Mouse (Mus musculus) c-Kit-negative CD71-positive TER-119-positive erythroid progenitor cells, embryonic 14.5 days (primary cell): ENCODE measurements at regions not wholly inside any gene's neighbourhood (a gene's known extent, or its start where the extent isn't known, plus 50 kb on each side); places are given as distances from the start of the nearest gene placed in this dataset.

Experiments
- DNase-seq: peaks from one replicate; pipeline ENCODE4 v3.0.0-alpha.2; 2013; ENCODE audit warnings: low read depth, low spot score

DNA sequence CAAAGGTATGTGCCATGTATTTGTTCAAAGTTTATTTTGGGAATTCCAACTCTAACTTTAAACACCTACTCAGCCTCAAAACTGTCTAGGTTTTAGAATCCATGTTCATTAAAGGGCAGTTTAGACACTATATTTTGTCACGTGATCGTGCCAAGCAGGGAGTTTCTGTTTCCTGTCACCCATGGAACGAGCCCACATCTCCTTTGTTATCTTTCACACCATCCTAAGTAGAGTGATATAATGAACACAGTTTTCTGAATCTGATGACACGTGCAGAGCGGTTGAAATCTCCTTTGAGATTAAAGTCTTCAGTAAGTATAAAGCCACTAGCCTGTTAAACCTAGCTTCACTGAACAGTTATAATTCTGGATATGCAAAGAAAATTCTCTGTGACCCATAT, 1066.1 kb downstream of the Gsdmc2 start:
- DNase-seq: no peak

DNA sequence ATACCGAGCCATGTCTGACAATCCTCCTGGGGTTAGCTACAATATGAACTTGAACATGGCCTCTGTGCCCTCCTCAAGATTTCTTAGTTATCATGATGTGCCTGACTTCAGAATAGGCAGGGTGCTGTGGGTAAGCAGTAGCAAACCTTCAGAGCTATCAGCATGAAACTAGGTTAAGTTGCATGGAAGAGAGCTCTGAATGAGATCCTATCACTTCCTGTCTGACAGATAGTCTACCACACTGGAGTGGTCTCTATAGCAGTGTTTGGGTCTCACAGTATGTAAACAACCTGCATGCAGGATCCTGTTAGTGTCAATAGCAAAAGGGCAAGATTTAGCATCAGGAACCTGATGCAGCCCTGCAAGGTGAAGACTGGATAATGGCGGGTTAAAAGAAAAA, 1092.3 kb downstream of the Gsdmc2 start:
- DNase-seq: no peak

DNA sequence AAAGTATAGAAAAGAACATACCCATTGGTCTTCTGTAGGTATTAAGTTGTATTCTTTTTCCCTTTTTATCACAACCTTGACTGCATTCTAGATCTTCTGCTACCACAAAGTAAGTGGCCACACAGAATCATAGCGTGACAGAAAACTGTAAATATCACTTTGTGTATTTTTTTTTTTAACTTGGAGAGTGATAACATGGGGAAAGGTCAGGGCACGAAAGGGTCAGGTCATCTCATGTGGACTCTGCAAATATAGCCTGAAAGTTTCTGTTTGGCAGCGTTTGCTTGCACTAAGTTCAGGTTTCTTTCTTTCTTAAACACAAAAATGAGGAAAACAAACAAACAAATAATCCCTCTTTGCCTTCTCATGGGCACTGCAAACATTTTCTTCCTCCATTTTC, 1101.1 kb downstream of the Gsdmc2 start:
- no peak for DNase-seq

DNA sequence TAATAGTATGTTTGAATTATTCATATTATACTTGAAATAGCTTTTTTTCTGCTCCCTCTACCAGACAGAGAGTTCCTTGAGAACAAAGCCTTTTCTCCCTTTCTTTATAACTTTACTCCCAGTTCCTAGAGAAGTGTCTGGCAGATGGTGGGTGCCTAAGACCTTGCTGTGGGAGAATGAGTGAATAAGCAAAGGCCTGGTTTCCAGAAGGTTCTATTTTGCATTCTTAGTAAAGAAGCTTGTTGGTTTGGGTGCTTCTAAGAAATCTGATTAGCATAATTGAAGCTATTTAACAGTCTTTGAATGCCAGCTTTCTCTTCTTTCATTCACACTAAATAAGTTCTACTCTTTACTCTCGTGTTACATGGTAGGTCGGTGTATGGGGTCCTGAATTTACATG, 1104.2 kb downstream of the Gsdmc2 start:
- no peak for DNase-seq

DNA sequence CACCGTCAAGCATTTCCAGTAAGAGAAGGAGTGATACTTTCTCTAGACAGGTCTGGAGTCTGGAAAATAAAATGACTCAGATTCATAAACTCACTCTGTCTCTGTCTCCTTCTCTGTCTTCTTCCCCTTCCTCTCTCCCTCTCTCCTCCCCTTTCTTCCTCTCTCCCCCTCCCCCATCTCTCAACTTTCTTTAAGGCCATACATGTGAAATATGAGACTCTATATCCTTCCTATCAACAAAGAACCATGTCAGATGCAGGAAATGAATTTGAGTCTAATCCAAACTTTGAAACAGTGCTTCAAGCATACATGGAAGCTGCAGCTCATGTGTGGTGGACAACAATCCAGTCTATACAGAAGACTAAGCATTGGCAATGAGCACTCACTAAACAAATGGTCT, 1109.6 kb downstream of the Gsdmc2 start:
- DNase-seq: no peak

DNA sequence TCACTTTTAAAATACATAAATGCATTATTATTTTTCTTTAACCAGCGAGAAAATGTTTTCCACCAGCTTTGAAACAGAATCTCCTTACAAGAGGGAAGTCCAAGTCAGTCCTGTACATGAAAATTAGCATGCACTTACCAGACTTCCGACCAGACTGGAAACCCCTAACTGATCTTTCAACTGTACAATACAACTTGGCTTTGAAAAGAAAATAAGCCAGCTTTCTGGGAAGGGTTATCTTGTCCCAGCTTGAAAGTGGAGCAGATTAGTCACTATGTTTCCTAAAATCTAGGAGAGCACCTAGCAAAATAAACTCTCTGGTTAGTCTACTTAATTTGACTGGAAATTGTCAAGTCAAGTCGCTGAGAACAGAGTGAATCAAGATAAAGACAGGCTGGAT, 1110.1 kb downstream of the Gsdmc2 start:
- DNase-seq: no peak

DNA sequence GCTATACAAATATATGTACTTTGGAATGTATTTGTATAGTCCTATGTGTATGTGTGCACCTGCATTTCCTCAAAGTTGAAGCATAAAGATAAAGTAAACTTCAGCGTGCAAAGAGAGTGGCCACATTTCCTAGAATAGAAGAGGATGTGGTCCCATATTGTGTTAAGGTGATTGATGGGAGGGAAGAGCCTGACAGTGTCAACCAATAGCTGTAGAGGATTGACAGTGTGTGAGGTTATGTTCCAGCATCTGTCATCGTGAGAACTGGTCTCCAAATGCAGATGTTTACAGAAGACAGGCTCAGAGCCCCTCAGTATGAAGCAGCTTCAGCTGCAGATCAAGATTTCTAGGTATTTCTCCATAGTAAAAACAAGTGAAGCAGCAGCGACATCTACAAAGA, 1114.5 kb downstream of the Gsdmc2 start:
- DNase-seq: no peak

DNA sequence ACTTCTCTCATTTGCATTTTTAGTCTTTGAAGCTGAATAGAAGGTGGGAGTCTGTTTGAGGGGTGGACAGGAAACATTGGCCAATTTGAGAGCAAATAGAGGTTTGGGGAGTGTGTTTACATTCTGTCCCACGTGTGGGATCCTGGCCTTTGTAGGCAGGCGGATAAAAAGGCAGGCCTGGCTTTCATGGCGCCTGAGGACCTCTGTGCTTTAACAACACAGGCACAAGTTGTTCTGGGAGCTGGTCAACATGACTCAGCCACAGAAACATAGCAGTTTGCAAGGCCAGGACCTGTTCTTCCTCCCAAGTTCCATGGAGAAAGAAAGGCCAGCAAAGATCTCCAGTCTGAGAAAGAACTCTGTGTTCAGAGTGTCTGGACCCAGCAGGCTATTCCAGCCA, 1130.7 kb downstream of the Gsdmc2 start:
- no peak for DNase-seq

DNA sequence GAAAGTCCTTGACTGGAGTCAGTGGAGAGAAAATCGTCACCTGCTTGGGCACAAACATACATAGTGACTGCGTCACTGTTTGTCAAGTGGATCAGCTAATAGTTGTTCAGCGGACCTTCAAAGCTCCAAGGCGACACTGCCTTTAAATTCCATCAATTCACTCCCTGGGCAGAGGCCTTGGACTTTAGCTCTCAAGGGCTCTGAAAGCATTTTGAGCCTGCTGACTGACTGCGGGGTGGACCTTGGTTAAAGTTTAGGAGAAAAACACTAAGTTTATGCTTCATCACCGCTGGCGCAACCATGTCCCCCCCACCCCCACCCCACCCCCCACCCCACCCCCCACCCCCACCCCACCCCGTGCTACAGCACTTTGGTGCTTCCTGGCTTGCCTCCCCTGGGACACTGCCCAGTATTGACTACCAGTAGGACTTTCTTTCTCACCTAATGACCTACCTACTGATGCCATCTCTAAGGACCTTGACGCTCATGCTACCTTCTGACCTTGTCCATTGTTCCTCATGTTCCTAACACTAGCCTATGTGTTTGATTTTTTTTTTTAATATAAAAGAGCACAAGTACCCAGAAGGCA, 1132.3 kb downstream of the Gsdmc2 start:
- no peak for DNase-seq

DNA sequence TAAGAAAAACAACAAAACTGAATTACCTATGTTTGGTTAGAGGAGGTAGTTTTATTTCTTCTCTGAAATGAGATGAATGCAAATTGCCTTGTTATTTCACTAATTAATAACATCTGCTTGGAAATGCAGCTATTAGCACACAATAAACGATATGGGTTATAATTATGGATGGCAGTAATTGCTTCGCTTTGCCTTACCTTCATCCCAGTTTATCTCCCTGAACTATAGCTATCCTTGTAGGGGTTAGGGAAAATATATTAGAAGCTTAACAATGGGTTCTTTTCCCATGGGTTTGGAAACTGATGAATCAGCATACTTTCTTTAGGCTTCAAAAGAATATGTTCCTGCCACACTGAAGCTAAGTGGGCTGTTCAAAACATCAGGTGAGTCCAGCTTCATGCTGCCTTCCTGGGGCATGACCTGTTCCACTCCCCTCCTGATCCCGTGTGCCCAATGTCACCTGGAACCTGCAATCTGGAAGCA, 1132.9 kb downstream of the Gsdmc2 start:
- DNase-seq: no peak

DNA sequence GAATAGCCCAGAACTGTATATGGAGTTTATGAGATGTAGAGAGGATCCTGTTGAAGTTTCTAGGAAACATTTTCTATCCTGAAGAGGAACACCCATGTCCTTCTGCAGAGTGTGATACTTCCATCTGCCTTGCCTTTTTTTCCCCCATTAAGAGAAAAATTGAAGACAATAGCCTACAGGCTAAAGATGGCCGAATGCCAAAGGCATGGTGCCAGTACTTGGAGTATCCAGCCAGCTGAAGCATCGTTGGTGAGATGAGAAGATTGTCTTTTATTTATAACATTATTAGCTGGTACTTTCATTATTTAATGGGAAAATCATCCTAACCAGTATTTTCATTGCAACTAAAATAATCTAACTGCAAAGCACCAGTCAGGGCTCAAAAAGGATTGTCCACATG, 1135.4 kb downstream of the Gsdmc2 start:
- DNase-seq: no peak

DNA sequence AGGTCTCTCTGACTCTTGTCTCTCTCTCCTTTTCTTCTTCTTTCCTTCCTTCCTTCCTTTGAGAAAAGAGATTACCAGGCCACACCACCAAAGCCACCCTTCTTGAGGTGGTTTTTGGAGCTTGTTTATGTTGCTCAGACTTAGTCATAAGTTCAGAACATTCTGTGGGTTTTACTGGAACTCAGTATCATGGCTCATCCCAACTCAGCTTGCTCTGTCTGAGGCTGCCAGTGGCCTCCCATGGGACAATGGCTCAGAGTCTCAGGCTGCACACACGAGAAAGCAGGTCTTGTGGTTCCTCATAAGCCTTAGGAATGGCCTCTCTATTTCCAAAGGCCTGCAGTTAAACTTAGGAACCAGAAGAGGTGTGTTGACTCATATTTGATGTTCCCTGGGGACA, 1146.4 kb downstream of the Gsdmc2 start:
- no peak for DNase-seq

DNA sequence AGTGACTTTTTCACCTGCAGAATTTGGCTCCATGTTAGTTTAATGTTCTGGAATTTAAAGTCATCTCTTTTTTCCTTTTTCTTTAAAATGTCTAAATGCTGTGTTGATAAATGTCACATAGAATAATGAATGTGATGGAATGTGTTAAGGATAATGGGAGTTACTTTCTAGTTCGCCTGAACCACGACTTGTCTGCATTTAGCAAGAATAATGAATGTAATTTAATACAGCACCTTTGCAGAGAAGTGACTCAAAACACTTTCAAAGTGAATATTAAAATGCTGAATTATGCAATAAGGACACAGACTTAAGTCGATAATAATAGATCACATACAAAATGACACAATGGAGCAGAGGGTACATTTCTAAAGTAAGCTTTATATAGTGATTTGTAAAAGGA, 1150.2 kb downstream of the Gsdmc2 start:
- no peak for DNase-seq

DNA sequence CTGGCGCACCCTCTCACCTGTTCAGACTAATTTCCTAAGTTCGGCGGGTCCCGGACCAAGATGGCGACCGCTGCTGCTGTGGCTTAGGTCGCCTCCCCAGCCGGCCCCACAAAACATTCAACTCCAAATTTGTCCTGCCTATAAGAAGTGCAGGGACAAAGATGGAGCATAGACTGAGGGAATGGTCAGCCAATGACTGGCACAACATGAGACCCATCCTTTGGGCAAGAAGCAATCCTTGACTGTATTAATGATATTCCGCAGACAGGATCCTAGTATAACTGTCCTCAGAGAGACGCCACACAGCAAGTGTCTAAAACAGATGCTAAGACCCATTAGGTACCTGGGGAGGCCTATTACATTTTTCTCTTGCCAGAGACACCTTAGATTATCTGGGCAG, 1151.3 kb downstream of the Gsdmc2 start:
- no peak for DNase-seq

DNA sequence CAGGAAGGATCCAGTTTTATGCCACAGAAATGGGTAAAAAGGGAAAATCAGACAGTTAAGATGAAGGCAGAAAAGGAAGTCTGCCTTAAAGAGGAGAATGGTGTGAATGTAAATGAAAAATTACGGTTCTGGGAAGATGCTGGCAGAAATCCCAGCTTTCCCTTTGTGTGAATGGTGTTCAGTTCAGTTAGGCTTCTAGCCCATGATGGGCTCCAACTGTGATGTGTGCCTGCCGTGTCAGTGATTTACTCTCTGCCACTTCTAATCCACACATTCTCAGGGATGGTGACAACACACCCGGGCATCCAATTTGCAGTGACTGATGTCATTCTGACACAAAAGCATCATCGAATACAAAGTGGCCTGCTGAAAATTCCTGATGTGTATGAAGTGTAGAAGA, 1171.6 kb downstream of the Gsdmc2 start:
- no peak for DNase-seq

DNA sequence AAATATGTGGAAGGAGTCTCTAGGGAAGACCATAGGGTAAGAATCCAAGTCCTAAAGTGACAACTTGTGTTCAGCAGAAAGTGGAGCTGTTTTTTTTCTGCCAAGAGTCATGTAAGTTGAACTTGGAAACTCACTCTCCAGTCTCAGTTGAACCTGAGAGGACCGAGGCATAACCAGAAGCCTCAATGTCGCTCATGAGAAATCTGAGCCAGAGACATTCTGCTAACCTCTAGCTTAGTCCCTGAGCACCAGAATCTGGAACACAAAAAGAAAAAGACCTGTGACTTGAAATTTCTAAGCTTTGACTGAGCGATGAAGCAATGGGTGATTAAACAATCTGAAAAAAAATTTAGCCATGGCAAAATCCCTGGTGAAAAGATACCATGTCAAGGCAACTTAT, 1175.0 kb downstream of the Gsdmc2 start:
- DNase-seq: no peak

DNA sequence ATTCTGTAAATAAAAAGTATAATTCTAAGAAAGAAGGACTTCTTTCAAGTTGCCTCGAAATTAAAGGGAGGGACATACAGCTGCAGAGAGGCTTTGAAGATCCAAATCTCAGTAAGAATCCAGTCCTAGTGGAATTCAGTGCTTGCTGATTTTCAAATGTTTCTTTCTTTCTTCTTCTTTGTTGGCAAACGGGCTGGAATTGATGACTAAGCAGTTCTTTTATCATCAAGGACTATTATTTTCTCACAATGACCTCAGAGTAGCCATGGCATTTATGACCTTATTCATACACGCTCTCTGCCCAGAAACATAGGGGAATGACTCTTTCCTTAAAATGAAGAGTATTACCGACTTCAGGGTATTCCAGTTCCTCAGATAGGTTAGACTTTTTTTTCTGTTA, 1185.9 kb downstream of the Gsdmc2 start:
- no peak for DNase-seq

DNA sequence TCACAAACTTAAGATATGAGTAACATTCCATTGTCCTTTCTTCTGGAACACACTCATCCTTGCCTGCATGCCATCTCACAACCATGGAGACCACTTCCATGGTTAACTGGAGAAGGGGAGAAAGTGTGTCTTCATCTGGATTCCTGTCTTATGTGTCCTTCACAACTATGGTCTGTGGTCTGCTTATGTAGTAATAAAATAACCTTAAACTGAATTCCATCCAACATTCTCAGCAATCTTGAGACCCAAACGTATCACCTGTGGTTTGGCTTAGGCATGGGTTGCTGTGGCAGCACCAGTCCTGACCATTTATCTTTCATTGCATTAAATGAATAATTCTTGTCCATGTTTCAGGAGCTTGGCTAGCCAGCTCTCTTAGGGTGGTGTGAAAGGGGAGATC, 1186.3 kb downstream of the Gsdmc2 start:
- DNase-seq: no peak

DNA sequence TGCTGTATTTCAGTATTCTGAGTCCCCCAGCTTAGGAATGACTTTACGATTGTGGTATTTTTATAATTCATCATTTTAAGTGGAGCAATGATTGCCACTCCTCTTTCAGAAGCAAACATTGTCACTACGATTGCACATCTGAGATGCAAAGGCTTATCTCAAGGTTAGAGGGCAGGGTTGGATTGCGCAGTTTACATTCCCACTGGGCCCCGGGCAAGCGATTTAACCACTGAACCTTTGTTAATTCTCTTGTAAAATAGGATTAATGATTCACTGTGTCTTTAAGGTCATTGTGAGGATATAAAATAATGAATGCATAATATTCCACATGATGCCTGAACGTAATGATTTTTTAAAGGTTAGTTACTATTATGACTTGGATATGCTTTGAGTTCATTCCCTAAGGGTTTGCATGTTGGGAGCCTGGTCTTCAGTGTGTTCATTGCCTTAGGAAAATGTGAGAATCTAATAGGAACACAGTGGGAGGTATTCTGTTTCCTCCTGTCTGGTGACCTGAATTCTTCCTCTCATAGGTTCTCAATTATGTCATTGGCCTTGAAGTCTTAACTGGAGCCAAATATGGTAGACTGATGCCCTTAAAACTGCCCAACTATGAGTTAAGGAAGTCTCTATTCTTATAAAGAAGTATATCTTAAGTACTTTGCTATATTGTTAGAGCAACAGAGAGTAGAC, 1198.4 kb downstream of the Gsdmc2 start:
- DNase-seq: no peak

DNA sequence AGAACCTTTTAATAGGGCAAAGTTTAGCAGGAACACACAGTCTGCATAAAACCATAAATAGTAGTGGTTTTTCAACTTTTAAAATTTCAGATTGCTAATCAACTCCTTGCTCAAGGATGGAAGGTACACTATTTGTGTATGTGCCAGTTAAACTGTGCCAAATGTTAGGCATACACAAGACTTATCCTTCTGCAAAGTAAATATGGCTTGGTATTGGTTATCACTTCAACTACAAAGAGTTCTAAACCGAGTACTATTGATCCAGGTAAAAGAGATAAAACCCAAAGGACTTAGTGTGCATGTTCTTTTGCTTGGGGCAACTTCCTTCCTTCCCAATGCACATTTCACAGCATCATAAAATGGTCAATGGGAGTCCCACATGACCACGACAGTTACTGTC, 1200.2 kb downstream of the Gsdmc2 start:
- no peak for DNase-seq

DNA sequence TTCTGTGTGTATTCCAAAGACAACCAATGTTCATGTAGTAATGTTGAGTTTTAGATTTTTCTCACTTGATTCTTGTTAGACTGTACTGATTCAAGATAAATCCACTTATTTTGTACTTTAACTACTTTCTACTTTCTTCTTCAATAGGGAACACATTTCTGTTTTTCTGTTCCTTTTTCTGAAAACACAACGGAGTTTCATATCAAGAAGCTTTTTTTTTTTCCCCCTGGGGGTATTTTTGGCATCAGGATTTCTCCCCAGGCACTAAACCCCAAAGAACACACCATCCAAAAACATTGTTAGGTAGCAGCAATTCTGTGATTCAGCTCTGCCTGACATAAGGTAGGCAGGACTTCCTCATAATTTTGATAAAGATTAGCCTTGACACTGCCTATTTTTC, 1200.7 kb downstream of the Gsdmc2 start:
- no peak for DNase-seq

DNA sequence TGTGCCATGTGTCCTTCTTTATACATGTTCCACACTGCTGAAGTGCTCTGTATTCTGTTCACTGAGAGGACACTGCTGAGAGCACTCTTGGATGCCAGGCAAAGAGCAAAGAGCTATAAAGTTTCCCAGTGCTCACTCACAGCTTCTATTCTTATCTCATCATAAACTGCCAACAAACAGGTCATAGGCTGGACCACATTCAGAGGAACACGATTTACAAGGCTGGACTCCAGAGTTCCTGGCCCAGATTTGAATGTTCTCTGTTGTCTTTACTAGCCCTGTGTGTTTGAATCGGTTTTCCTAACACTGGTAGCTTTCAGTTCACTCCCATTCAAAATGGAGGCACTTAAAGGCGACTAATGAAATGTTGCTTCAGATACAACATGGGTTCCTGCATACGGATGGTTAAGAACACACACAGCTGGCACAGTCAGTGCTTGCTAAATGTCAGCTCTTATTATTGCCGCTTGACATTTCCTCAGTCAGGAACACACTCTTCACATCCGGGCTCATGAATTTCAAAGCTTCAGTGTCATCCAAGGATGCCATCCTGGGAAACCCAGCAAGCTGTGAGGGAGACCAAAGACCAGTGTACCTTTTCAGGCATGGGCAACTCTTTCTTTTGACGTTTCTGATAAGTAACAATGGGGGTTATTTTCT, 1203.8 kb downstream of the Gsdmc2 start:
- no peak for DNase-seq

DNA sequence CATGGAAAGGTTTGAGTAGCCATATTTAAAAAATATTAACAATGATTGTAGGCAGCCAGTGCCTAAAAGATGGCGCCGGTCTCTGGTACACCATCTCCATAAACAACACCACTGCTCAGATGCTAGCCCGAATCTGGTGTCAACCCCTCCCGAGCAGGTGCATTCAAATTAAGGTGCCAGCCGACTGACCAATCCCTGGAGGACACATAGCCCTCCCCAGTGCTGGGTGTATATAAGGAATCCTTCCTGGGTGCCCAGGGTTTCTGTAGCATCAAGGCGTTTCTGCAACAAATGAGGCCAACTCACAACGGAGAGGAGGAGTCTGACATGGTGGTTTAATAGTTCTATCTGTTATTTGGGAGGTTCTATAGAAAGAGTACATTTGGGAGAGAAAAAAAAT, 1219.6 kb downstream of the Gsdmc2 start:
- no peak for DNase-seq
